Mouse (Mus musculus) small intestine, adult 2 months (tissue): Measurements from ENCODE around the gene Syt15.

Source experiments
- CTCF ChIP-seq: fragments of 200-500 bp; IDR thresholded peaks from 2 replicates; pipeline ENCODE4 v1.5.1; 2012; ENCODE audit warnings: low read depth, mild to moderate bottlenecking, control low read depth, inconsistent platforms, low read length, moderate library complexity, mixed read lengths; ENCODE audit not compliant: insufficient replicate concordance, insufficient read length; ENCODE audit errors: extremely low read depth
- POLR2A ChIP-seq: fragments of 200-500 bp; IDR thresholded peaks from 2 replicates; pipeline ENCODE4 v1.6.1; 2012; ENCODE audit warnings: low read depth, mild to moderate bottlenecking, control low read depth, inconsistent platforms, low read length, moderate library complexity

GRCm38 (mm10) chr14:34193879-34194278 is 25.5 kb upstream of the Syt15 start:
- no peak for TF ChIP-seq CTCF
- TF ChIP-seq POLR2A, result no peak
